Mouse (Mus musculus): ENCODE measurements around the gene Slc38a4.

Gene Slc38a4

DNA sequence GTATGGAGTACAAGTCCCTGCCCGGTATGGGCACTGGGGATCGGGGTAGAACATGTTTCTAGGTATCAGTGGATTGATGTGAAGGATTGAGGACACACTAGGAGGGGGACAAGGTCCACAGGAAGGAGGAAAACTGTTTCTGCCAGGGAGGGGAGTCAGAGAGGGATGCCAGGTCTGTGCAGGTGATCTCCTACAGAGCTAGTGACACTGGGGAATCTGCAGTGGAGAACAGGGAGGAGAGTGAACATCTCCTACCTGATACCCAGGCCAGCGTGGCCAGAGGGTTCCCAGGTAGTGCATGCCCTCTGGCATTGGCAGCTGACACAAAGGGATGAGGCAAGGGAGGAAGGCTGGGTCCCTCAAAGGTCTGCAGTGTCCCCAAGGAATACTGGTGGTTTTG, 89.4 kb downstream of the Slc38a4 start:
- DNase-seq (ENCODE audit: low spot score in 2 of 2): no peak

DNA sequence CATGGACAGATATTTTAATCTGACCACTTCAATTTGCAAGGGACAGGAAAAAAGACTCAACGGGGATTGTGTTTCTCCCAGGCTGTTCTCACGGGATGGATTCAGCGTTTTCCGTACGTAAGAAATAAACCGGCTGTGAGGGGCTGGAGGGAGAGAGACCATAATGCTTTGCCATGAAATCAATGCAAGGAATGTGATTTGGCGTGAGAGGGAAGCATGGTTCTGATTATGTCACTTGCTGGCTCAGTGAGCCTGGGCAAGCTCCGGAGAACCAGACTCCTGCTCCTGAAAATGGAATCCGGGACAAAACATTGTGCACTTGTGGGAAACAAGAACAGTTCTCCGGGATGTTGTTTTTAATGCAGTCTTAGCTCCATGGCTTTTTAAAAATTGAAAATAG, 92.0 kb downstream of the Slc38a4 start:
- no peak for DNase-seq (ENCODE audit: low spot score in 2 of 2)

DNA sequence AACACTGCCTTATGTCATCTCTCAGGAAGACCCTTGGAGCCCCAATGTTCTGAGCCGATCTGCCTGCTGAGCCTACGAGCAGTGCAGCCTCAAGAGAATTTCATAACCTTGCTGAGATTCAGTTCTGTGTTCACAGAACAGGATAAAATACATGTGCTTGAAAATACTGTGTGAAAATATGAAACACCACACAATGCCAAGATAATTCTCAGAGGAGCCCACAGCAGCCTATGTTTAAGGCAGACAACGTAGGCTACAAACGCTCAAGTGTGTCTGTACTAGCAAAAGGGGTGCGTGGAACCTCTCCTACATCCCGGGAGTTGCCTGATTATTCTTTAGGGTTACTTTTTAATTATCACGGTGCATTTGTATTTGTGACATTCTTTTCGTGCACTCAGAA, 92.4 kb downstream of the Slc38a4 start:
- DNase-seq (ENCODE audit: low spot score in 2 of 2): no peak

DNA sequence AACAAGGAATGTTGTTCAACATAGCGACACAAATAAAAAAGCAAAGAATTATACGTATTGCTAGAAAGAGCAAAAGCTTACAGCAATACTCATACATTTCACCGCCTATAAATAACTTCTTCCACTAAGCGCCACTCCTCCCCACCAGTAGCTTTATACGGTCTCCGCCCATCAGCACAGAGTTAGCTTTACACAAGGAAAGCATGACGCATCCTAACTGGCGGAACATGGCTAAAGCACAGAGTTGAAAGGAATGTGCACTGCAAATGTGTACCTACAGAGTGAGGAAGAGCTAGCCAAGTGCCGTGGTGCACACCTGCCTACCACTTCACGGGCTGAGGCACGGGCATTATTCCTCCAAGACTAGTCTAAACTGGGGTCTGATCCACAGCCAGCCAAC, 95.4 kb downstream of the Slc38a4 start:
- no peak for DNase-seq (ENCODE audit: low spot score in 2 of 2)

DNA sequence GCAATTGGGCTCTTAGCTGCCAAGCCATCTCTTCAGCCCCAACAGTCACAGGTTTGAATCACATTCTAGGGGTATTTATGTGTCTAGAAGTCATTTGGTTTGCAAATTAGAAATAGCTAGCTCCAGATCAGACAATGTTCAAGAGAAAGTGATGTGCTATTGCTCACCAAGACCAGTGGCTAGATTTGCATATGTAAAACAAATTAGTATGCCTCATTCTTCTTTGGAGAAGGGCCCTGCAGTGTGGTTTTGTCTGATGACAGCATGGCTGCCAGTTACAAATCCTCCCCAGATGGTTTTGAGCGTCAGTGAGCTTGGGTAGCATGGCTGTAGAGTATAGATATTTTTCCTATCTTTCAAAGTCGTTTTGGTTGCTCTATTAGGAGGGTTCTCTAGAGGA, 96.5 kb downstream of the Slc38a4 start:
- DNase-seq (ENCODE audit: low spot score in 2 of 2): no peak

DNA sequence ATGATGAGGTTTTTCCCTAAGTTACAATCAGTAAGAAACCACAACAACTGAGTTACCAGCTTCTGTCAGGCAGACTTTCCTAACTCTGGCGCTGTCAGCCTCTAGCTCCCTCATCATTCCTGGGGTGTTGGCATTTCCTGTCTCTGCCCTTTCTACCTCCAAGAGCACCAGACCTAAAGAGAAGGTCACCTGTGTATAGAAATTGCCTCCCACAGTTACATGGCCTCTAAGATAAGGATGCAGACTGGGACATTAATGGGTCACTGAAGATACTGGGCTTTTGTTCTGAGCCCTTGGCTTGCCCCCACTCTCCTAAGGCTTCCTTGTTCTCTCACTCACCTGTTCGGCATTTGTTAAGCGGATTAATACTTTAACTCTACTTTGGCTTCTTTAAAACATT, 99.1 kb downstream of the Slc38a4 start:
- no peak for DNase-seq (ENCODE audit: low spot score in 2 of 2)

DNA sequence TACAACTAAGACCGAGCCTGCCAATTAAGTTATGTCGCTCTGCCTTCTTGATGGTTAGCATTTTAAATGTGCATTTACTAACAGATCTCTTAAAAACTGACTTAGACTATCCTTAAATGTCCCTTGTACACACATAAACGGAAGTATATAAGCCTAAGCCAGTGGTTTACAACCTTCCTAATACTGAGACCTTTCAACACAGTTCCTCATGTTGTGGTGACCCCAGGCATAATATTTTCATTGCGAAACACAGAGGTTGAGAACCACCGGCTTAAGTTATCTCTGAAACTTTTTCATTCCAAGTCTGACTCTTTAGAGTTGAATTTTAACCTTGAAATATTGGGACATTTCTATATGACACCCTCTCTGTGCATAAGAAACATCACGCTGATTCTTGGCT, 101.4 kb downstream of the Slc38a4 start:
- DNase-seq (ENCODE audit: low spot score in 2 of 2): no peak

DNA sequence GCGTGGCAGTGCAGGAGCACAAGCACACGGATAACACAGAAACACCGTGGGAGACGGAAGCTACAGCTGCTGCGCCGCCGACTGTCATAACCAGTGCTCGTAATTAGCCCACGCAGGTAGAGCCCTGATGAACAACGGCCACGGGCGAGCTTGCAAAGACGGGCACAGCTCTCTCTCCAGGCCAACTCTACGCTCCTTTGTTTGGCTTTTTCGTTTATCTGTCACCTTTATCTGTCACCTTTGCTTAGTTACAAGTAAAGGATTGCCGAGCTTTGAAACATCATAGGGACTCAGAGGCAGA, 101.9 kb downstream of the Slc38a4 start:
- no peak for DNase-seq (ENCODE audit: low spot score in 2 of 2)

DNA sequence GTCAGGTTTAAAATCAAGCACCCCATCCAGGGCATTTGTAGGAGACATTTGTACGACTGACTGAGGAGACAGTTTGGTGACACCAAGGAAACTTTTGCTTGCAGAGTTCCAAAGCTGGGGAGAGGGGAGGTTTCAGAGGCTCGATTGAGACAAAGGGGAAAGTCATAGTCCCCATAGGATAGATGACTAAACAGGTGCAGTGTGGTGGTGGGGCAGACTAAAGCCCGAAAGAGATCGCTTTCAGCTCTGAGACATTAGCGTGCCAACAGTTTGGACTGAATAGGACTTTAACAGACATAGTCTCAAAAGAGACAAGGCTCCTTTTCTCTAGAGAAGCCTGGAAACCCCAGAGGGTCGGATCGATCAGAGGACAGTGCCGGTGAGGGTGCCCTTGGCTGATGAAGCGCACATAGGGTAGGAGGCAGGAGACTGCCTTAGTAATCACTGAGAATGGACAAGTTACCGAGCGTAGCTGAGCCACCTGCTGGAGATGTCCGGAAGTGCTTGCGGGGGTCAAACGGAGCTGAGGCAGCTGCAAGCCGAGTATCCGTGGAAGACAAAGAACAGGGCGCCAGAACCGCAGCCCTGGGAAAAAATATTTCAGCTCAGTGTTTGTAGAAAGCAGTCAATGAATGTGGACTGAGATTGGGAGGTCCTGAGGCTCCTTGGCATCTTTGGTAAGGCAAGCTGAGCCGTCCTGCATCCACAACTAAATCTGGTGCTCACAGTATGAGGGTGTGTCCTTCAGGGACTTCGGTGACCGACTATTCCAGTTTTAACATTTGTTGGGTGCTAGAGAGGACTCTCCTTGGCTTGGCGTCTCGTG, 102.4 kb downstream of the Slc38a4 start:
- peak; percentile 20 to 71 for DNase-seq (ENCODE audit: low spot score in 2 of 2)

DNA sequence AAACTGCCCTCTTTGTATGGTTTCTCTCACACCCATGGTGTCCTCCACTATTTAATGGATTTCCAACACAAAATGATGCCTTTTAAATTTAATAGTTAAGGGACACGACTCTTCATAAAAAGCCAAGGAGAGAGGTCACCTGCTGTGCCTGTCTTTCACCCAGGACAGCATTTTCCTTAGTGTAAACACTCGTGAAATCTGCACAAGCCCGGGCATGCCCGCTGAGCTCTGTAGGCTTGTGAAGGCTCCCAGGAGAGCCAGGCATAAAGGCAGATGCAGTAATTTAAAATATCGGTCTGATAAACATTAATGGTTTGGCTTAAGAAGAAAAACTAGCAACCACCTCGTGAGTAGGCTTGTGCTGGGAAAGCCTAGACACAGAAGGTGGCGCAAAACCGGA, 103.3 kb downstream of the Slc38a4 start:
- DNase-seq (ENCODE audit: low spot score in 2 of 2): no peak

DNA sequence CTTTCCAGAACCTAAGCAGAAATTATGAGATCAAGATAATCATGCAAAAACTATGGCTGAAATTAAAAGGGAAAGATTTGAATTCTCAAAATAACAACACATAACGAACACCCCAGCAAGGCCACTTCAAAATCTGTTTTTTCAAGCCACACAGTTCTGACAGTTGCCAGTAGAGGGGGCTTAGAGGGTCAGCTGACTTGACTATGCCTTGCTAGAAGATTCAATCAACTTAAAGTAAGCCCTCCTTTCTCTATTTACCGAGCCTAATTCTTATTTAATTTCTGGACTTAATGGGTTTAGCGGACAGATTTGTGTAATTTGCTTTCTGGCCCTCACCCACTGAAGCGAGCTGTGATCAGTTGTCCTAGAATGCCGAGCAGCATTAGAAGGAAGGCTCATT, 104.0 kb downstream of the Slc38a4 start:
- DNase-seq (ENCODE audit: low spot score in 2 of 2): no peak

DNA sequence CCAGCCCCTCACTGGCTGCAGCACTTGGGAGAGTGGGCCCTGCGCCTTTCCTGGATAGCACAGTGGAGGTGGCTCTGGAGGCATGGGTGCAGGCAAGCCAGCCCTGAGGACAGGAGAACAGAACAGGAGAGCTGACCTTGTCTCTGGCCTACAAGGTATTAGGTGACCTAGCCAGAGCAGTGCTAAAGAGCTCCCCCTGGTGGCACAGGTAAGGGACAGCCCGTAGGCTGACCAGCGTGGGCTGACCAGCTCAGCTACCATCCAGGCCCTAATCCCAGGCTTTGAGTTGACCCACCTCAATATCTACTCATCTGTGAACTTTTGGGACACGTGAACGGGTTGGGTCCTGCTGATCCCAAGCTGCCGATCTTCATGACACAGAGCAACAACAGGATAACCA, 107.3 kb downstream of the Slc38a4 start:
- peak; percentile 32 to 60 for DNase-seq (ENCODE audit: low spot score in 2 of 2)
